Mouse (Mus musculus) c-Kit-negative CD71-positive TER-119-positive erythroid progenitor cells, embryonic 14.5 days (primary cell): ENCODE data around the gene Tfpi2.

Experiments
- DNase-seq: peaks from one replicate; pipeline ENCODE4 v3.0.0-alpha.2; 2013; ENCODE audit warnings: low read depth, low spot score

Tfpi2 gene

DNA sequence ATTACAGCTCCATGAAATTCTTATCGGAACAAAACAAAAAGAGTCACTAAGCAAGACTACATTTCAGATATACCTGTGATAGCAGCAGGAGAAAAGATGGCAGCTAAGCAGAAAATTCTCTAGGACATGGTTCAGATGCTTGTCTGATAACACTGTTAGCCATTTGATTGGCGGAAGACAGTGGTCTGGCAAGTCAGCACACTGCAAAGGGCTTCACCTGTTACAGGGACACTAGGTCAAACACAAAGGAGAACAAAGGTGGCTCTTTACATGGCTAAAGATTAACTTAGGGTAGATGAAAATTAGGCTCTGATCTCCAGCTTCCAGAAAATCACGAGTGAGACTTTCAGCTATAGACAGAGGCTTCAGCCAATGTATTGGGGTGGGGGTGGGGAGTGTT, at the start of gene Tfpi2:
Tfpi2 (minus strand) TSS at position 170 of the 400 bp plus-strand sequence.
- no peak for DNase-seq

DNA sequence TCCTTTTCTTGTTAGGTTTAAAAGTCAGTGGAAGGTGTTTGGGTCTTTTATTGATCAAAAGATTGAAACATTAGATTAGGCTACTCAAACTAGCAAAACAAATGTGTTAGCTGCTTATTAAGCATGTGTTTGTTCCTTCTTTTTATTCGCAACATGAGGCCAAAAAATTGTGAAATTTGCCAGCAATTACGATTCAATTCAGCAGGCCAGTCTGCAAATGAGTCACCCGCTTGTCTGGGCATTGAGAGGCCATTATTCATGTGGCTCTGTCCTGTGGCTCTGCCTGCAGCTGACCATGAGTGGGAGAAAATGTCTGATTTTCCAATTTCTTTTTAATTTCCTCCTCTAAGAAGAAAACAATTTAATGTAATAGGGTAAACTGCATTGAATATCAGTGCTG, 42.2 kb upstream of the Tfpi2 start:
- DNase-seq: no peak

DNA sequence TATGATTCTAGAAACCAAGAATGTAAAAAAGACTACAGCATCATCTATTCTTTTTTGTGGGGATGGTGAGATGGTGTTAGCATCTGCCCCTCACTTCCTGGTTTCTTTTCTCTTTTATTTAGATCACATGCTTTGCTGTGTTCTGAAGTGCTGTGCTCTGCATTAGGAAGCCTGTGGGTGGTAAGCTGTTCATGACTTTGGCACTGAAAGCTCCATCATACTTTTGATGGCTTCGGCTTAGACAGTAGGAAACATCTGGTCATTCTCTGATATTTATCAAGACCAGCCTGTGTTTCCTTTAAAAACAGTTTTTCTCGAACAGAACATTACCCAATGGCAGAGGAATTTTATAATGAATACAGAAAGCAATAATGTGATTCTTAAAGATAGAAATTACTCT, 37.6 kb upstream of the Tfpi2 start:
- no peak for DNase-seq

DNA sequence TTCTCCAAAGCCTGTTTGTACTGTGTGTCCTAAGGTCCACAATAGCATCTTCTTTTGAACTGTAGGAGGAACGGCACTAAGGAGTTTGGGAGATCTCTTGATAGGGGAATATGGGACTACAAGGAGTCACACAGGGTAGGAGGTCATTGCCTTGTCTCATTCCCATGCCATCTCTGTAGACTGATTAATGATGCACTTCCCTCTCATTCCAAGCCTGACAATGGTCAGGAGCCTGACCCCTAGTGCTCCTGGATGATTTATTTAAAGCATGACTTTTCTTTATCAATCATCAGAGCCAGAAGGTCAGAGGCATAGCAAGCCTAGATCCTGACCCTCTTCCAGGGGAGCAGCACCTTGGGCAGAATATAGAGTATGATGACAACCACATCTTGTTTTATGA, 33.9 kb upstream of the Tfpi2 start:
- DNase-seq: no peak

DNA sequence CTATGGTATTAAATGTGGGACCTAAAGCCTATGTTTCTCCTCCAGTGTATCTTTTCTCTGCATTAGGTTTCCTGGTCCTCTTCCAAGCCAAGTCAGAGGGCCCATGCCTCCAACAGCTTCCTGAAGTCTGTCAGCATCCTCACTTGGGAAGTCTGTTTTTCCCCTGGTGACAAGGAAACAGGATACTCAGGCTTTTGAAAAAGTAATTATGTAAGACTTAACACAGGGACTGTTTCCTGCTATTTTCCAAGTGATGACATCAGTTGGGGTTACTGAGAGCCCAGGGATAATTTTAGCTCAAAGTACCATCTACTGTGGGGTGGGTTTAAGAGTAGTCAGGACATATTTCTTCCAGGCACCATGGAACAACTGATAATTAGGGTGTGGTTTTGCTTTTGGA, 20.8 kb upstream of the Tfpi2 start:
- DNase-seq: no peak

- DNase-seq: no peak
Observed at GRCm38 (mm10) chr6:4008501-4009040, 19.9 kb upstream of the Tfpi2 start.

GRCm38 (mm10) chr6:4004808-4005207, 16.1 kb upstream of the Tfpi2 start:
- DNase-seq: no peak

DNA sequence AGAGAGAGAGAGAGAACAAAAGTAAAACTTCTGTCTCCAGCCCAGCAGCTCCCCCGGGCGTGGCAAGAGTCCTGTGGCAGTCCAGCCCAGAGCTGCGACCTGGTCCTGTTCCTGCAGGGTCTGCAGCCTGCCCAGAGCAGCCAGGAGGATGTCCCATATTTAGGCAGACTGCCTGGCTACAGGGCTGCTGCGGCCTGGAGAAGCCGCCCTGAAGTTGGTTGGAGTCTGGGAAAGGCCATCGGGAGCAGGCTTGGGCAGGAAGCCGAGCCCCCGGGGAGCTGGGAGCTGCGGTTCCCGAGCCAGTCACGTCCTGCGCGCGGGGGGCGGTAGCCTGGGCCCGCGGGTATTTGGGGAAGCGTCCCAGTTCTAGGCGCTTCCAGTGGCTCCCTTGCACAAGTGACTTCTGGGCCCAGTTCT, 15.2 kb upstream of the Tfpi2 start, which contains the start of gene Gng11:
Gng11 (plus strand) TSS at position 15 of the 417 bp plus-strand sequence.
- no peak for DNase-seq

- no peak for DNase-seq
Observed at GRCm38 (mm10) chr6:4003445-4003844, 14.7 kb upstream of the Tfpi2 start.

DNA sequence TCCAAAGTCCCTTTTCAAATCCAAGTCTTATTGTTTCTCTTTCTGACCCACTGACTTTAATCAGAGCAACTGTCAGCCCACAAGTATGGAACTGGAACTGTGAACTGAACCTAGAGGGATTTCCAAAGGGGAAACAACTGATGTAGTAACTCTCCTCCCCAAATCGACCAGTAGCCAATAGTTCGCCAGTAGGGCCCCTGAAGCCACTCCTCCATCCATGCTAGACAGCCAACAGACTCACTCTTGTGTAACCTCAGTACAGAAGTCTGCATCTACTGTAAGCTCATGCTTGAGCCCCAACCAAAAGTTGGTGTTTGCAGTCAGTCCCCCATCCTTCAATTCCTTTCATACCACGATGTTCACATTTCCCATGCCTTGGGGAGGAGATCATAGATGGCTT, 12.0 kb upstream of the Tfpi2 start:
- DNase-seq: no peak

- no peak for DNase-seq
Observed at GRCm38 (mm10) chr6:3999296-3999695, 10.6 kb upstream of the Tfpi2 start.

DNA sequence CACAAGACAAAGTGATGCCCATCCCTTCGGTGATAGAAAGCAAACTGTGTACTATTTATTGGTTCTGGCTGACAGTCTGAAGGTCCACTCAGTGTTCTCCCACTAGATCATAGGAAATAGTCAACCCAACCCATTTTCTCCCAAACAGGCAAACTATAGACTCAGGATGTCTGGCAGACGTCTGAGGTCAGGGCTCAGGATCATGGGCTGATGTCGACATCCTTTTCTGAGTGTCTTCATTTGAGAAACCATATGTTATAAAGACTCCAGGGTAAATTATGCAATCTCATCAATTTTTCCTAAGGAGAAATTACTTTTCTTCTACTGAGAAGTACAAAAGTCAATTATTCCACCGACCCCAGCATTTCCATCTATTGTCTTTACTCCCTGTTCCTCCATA, 9.4 kb upstream of the Tfpi2 start:
- no peak for DNase-seq

DNA sequence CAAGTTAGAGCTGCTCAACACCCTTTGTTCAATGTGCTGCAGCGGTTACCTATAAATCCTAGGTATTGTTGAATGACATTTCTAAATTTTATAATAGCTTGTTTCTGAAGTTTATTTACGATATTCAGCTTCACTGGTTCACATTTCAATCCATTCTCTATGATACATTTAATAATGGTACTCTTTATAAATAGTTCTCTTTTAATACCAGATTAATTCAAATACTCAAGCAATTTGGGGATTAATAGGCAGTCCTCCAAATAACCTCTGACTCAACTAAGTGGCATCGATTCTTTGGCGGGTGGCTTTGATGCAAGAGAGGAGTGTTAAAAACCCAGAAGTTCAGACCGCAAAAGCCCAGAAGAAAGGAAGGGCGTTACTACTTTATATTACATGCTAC, 4.8 kb upstream of the Tfpi2 start, which contains the start of gene Gngt1:
Gngt1 (plus strand) TSS at position 301 of the 400 bp plus-strand sequence.
- DNase-seq: no peak

- DNase-seq: no peak
Observed at GRCm38 (mm10) chr6:3982661-3983284, 5.9 kb downstream of the Tfpi2 start.

DNA sequence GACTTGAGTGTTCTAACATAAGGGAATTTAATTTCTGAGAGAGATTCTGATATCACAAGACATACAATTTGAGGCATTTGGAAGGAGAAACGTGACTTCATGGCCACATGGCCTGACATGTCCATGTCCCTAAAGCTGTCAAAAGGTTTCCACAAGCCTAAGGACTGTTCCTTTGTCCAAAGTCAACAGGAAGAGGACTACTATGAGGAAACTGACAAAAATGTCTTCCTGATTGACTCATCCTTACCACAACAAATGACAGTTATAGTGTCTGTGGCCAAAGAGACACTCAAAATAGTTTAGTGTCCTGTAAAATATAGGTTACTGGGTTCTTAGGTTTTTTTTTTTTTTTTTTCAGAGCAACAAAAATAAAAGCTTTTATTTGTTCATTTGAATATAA, 15.0 kb downstream of the Tfpi2 start:
- no peak for DNase-seq

DNA sequence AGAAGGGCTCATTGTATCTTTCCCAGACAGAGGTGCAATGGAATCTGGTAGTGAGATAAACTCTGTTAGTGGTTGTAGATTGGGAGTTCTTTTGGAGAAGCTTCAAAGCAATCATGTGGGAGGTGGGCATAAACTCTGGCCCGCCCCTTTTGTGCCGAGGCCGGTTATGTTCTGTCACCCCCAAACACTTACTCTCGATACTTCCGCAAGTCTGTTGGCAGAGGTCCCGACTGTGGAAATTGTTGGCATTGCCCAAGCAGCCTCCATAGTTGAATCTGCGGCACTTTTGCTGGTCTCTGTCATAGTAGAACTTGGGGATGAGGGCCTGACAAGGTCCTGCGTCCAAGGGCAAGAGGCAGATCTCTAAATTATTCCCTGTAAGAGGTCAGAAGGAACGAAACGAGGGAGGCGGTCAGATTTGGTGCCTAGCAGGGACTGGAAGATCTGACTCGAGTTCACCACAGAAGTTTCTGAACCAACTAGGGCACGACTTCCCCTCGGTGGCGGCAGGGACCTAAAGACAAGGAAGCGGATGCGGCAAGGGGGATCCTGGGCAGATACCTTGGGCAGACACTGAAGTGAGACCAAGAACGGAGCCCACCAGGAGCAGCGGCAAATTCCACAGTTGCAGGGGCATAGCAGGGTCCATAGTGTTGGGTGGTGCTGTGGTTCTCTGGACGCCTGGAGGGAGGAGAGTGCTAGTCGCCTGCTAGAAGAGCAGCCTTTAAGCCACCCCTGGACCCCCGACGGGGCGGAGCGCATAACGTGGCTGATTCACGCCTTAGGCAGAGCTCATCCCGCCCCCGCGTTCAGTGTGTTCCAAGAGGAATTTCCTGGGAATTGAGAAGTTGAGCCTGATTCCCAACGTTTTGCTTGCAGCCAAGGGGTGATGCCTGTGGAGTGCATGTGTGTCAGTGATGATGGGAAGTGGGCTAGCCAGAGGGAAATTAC, 20.8 kb downstream of the Tfpi2 start:
- no peak for DNase-seq

DNA sequence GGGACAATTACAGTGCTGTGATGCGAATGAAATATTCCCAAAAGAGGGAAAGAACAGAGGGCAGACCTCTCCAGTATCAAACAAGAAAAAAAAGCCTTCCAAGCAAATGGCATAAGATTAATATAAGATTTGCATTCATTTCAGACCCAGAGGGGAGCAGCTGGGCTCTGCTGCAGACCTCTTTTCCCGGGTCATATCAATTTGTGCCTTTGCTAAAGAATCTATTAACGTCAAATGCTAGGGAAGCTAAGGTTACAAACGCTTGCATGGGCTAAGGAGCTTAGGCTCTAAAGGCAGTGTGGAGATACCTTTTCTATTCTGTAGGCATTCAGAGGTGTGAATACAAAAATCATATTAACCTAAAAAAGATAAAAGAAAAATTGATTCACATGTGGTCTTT, 33.8 kb downstream of the Tfpi2 start:
- DNase-seq: no peak

DNA sequence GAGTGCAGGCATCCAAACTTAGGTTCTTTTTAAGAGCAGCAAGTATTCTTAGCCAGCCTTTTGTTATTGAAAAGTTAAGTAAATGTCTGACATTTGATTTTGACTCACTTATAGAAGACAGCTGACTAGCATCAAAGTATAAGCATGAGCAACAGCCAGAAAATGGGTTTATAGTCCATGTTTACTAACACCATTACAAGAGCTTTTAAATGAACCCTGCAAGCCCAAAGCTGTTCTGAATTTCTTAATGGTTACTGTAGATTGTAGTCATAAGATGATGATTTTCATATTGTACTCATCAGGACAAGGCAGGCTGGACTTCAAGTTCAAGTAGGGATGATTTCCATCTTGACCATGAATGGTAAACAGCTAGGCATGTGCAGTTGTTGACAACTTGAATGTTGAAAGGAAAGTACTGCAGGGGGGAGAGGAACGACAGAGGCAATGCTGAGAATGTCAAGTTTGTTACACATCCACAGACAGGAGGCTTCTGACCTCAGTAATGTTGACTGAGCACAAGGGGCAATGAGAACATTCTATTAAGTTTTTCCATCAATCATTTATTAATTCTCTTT, 52.5 kb downstream of the Tfpi2 start:
- no peak for DNase-seq

GRCm38 (mm10) chr6:3935606-3936005, 53.1 kb downstream of the Tfpi2 start:
- DNase-seq: no peak

GRCm38 (mm10) chr6:3935048-3935447, 53.7 kb downstream of the Tfpi2 start:
- DNase-seq: no peak

GRCm38 (mm10) chr6:3926140-3926539, 62.6 kb downstream of the Tfpi2 start:
- no peak for DNase-seq

GRCm38 (mm10) chr6:3922870-3923269, 65.8 kb downstream of the Tfpi2 start:
- no peak for DNase-seq
